Mouse (Mus musculus) monocyte, adult 5-6 weeks (primary cell): ENCODE data around the gene Rasgrp4. TPM values are rescaled to one million over a fixed set of nuclear protein-coding genes. Genes with fewer than 3 reads are reported as not detected.
A peak's percentile ranks its signal among the peaks of the same experiment; 100 is the strongest.

Source experiments
- ATAC-seq: fragments of 153-309, 156-312 bp; replicated peaks from 2 replicates; pipeline ENCODE4 v1.8.0; 2017; ENCODE audit warnings: mild to moderate bottlenecking; ENCODE audit not compliant: low TSS enrichment, insufficient number of reproducible peaks, severe bottlenecking, poor library complexity, low FRiP score
- total RNA-seq: library from RNA; stranded (forward); fragments of 200-1000, 200-491, 200-594 nt; gene quantifications from 3 replicates; pipeline ENCODE4 v1.2.3, GENCODE M21; 2017

The Rasgrp4 gene
- total RNA-seq, 1 experiment from 2014 or later, result 82.9 TPM

GRCm38 (mm10) chr7:29141416-29141815 is 6.8 kb downstream of the Rasgrp4 start:
- ATAC-seq, result no peak

- peak; percentile 63 for ATAC-seq
Measured at GRCm38 (mm10) chr7:29144006-29144405, 9.4 kb downstream of the Rasgrp4 start.

- no peak for ATAC-seq
Measured at GRCm38 (mm10) chr7:29146625-29147367, 12.1 kb downstream of the Rasgrp4 start.

- ATAC-seq, result no peak
Measured at GRCm38 (mm10) chr7:29148771-29149170, 14.1 kb downstream of the Rasgrp4 start.

GRCm38 (mm10) chr7:29151486-29151885 is 16.8 kb downstream of the Rasgrp4 start:
- ATAC-seq, result no peak

GRCm38 (mm10) chr7:29154018-29154720 is 19.5 kb downstream of the Rasgrp4 start:
- no peak for ATAC-seq

GRCm38 (mm10) chr7:29155196-29155837 is 20.7 kb downstream of the Rasgrp4 start:
- ATAC-seq, result peak; percentile 59

GRCm38 (mm10) chr7:29155838-29156782 is 21.5 kb downstream of the Rasgrp4 start, which contains the start of gene Fam98c:
TSS of gene Fam98c (minus strand) at chr7:29156234.
- ATAC-seq, result peak; percentile 86

GRCm38 (mm10) chr7:29158264-29158663 is 23.6 kb downstream of the Rasgrp4 start:
- no peak for ATAC-seq

- ATAC-seq, result no peak
Measured at GRCm38 (mm10) chr7:29162294-29162693, 27.6 kb downstream of the Rasgrp4 start.

- 0 out of 2 replicates have a peak, but pooled peaks have one; percentile 38 for ATAC-seq
Measured at GRCm38 (mm10) chr7:29162750-29163525, 28.3 kb downstream of the Rasgrp4 start.

- no peak for ATAC-seq
Measured at GRCm38 (mm10) chr7:29167656-29168055, 33.0 kb downstream of the Rasgrp4 start.

GRCm38 (mm10) chr7:29168121-29168695 is 33.6 kb downstream of the Rasgrp4 start:
- ATAC-seq, result no peak

GRCm38 (mm10) chr7:29168791-29169230 is 34.2 kb downstream of the Rasgrp4 start:
- no peak for ATAC-seq

GRCm38 (mm10) chr7:29169231-29170065 is 34.8 kb downstream of the Rasgrp4 start:
- ATAC-seq, result peak; percentile 14; the same call in 1 of the 2 replicates

GRCm38 (mm10) chr7:29170066-29170754 is 35.6 kb downstream of the Rasgrp4 start, which contains the start of the genes Ggn and Spred3:
TSS of gene Ggn (plus strand) at chr7:29170210.
TSS of gene Spred3 (minus strand) at chr7:29170411.
- ATAC-seq, result peak; percentile 54
